Mouse (Mus musculus) MEL (cell line): ENCODE data around the gene Iqcf5. TPM values are rescaled to one million over a fixed set of nuclear protein-coding genes. Genes with fewer than 3 reads are reported as not detected.

Source experiments
- DNase-seq: peaks from one replicate; pipeline ENCODE4 v3.0.0; 2011; ENCODE audit warnings: low read depth, low spot score
- H3K27ac ChIP-seq: 2 replicates; pipeline ENCODE4 v1.5.1; 2012; ENCODE audit warnings: low read depth, mild to moderate bottlenecking, control low read depth, low read length, moderate library complexity; ENCODE audit not compliant: control insufficient read depth
- H3K27me3 ChIP-seq, 2 experiments: fragments of 150-350 bp in 1 of 2; sonication (generic) in 1 of 2; 2 replicates each; pipeline ENCODE4 v1.6.1; 2012; ENCODE audit warnings: low read length in 2 of 2, mild to moderate bottlenecking in 2 of 2, improper control_type of control experiment in 1 of 2, moderate library complexity in 1 of 2; ENCODE audit not compliant: insufficient read depth in 2 of 2, control insufficient read depth in 1 of 2
- H3K36me3 ChIP-seq, 2 experiments: 2 replicates each; pipeline ENCODE4 v1.6.1; 2012 to 2014; ENCODE audit warnings: low read length in 2 of 2, improper control_type of control experiment in 1 of 2, inconsistent platforms in 1 of 2, mild to moderate bottlenecking in 1 of 2; ENCODE audit not compliant: insufficient read depth in 2 of 2, control insufficient read depth in 1 of 2
- H3K4me1 ChIP-seq, 2 experiments: fragments of 150-350 bp in 1 of 2; sonication (generic) in 1 of 2; 2 replicates each; pipeline ENCODE4 v1.6.1; 2012; ENCODE audit warnings: low read length in 2 of 2, improper control_type of control experiment in 1 of 2, mild to moderate bottlenecking in 1 of 2; ENCODE audit not compliant: insufficient read depth in 2 of 2, control insufficient read depth in 1 of 2
- H3K4me3 ChIP-seq, 2 experiments: fragments of 150-350 bp in 1 of 2; sonication (generic) in 1 of 2; 2 replicates each; pipeline ENCODE4 v1.5.1; 2012; ENCODE audit warnings: low read depth in 2 of 2, low read length in 2 of 2, mild to moderate bottlenecking in 2 of 2, moderate library complexity in 2 of 2, control low read depth in 1 of 2, improper control_type of control experiment in 1 of 2; ENCODE audit not compliant: control insufficient read depth in 1 of 2, insufficient read depth in 1 of 2
- H3K79me2 ChIP-seq: 2 replicates; pipeline ENCODE4 v1.6.1; 2012; ENCODE audit warnings: mild to moderate bottlenecking, low read length, moderate library complexity; ENCODE audit not compliant: control insufficient read depth, poor library complexity, insufficient read depth
- H3K9ac ChIP-seq: 2 replicates; pipeline ENCODE4 v1.6.1; 2012; ENCODE audit warnings: low read depth, mild to moderate bottlenecking, control low read depth, low read length, moderate library complexity; ENCODE audit not compliant: control insufficient read depth, poor library complexity, severe bottlenecking
- H3K9me3 ChIP-seq: fragments of 150-350 bp; sonication (generic); replicated peaks from 2 replicates; pipeline ENCODE4 v1.6.1; 2012; ENCODE audit warnings: mild to moderate bottlenecking, low read length, improper control_type of control experiment, moderate library complexity; ENCODE audit not compliant: insufficient read depth
- CHD1 ChIP-seq: IDR thresholded peaks from 2 replicates; pipeline ENCODE4 v1.6.1; 2012; ENCODE audit warnings: low read depth, mild to moderate bottlenecking, inconsistent platforms, low read length, improper control_type of control experiment
- CHD2 ChIP-seq: IDR thresholded peaks from 2 replicates; pipeline ENCODE4 v1.6.1; 2011; ENCODE audit warnings: low read length, improper control_type of control experiment
- CTCF ChIP-seq, 3 experiments: IDR thresholded peaks in 2 of 3; conservative IDR thresholded peaks in 1 of 3; 2 replicates each; pipeline ENCODE4 v1.5.1; 2011 to 2012; ENCODE audit warnings: low read length in 3 of 3, low read depth in 2 of 3, mild to moderate bottlenecking in 2 of 3, improper control_type of control experiment in 1 of 3, inconsistent platforms in 1 of 3, mixed read lengths in 1 of 3, moderate library complexity in 1 of 3; ENCODE audit not compliant: control insufficient read depth in 1 of 3, insufficient read depth in 1 of 3, poor library complexity in 1 of 3, severe bottlenecking in 1 of 3
- ETS1 ChIP-seq: IDR thresholded peaks from 2 replicates; pipeline ENCODE4 v1.6.1; 2012; ENCODE audit warnings: low read depth, mild to moderate bottlenecking, inconsistent platforms, low read length, improper control_type of control experiment, moderate library complexity
- JUND ChIP-seq: IDR thresholded peaks from 2 replicates; pipeline ENCODE4 v1.6.1; 2011; ENCODE audit warnings: low read depth, mild to moderate bottlenecking, improper control_type of control experiment, low read length
- MEF2A ChIP-seq: IDR thresholded peaks from 2 replicates; pipeline ENCODE4 v1.6.1; 2014; ENCODE audit warnings: low read depth, mild to moderate bottlenecking, inconsistent platforms, low read length, improper control_type of control experiment; ENCODE audit not compliant: poor library complexity, insufficient replicate concordance, severe bottlenecking; ENCODE audit errors: extremely low read depth
- MXI1 ChIP-seq: IDR thresholded peaks from 2 replicates; pipeline ENCODE4 v1.6.1; 2011; ENCODE audit warnings: mild to moderate bottlenecking, low read depth, low read length, improper control_type of control experiment
- MYC ChIP-seq: IDR thresholded peaks from 2 replicates; pipeline ENCODE4 v1.6.1; 2011; ENCODE audit warnings: low read depth, mild to moderate bottlenecking, low read length, improper control_type of control experiment, moderate library complexity
- NELFE ChIP-seq: IDR thresholded peaks from 2 replicates; pipeline ENCODE4 v1.6.1; 2011; ENCODE audit warnings: low read depth, low read length, improper control_type of control experiment
- POLR2A ChIP-seq, 2 experiments: IDR thresholded peaks; 2 replicates each; pipeline ENCODE4 v1.6.1; 2011 to 2012; ENCODE audit warnings: low read length in 2 of 2, mild to moderate bottlenecking in 2 of 2, control low read depth in 1 of 2, improper control_type of control experiment in 1 of 2, low read depth in 1 of 2, moderate library complexity in 1 of 2; ENCODE audit not compliant: control insufficient read depth in 1 of 2, insufficient read depth in 1 of 2, poor library complexity in 1 of 2
- RAD21 ChIP-seq: IDR thresholded peaks from 2 replicates; pipeline ENCODE4 v1.6.1; 2011; ENCODE audit warnings: mild to moderate bottlenecking, low read depth, low read length, improper control_type of control experiment
- USF1 ChIP-seq: IDR thresholded peaks from 2 replicates; pipeline ENCODE4 v1.6.1; 2014; ENCODE audit warnings: low read depth, mild to moderate bottlenecking, inconsistent platforms, low read length, improper control_type of control experiment, moderate library complexity
- ZC3H11A ChIP-seq: IDR thresholded peaks from 2 replicates; pipeline ENCODE4 v1.6.1; 2012; ENCODE audit warnings: low read depth, mild to moderate bottlenecking, inconsistent platforms, low read length, improper control_type of control experiment
- ZMIZ1 ChIP-seq: IDR thresholded peaks from 2 replicates; pipeline ENCODE4 v1.6.1; 2012; ENCODE audit warnings: low read depth, mild to moderate bottlenecking, inconsistent platforms, low read length, improper control_type of control experiment, moderate library complexity
- polyA plus RNA-seq, 2 experiments: library from polyadenylated mRNA; stranded (reverse) in 1 of 2; unstranded in 1 of 2; fragments of >175 nt in 1 of 2; fragments of >200 nt in 1 of 2; gene quantifications; 2 replicates each; pipeline versions ENCODE4 v1.2.1 to v1.2.4; 2012; ENCODE audit warnings: low replicate concordance in 2 of 2, low read depth in 1 of 2; ENCODE audit not compliant: insufficient read length in 2 of 2, insufficient read depth in 1 of 2, missing spikeins in 1 of 2
- total RNA-seq: library from RNA; depleted of rRNA; stranded (reverse); fragments of 300-350 nt; gene quantifications from 2 replicates; pipeline ENCODE4 v1.2.3, GENCODE M21; 2012

Iqcf5 gene
- total and polyA plus RNA-seq, 3 experiments = 0.81 to 1.5 TPM; not detected in 1

DNA sequence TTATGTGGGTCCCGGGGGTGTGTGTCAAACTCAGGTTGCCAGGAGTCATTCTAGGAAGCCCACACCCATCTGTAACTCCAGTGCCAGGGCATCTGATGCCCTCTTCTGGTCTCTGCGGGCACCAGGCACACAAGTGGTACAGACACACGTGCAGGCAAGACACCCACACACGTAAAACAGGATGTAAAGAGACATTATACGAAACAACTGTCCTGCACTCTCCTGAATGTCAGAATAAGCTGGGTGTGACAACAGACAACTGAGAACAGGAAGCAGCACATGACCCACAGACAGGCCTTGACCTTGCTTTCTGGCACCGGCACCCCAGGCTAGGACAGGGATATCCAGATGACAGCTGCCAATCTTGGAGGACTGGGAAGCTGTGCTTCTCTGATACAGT is 45.1 kb upstream of the Iqcf5 start:
- DNase-seq = no peak
- no peaks in the 10 kb centered on the region for H3K27me3 ChIP-seq
- H3K27ac ChIP-seq = no peak overlapping the region
- H3K79me2 ChIP-seq = no peaks in the 10 kb centered on the region
- no peak overlapping the region for H3K4me3 ChIP-seq
- no peak overlapping the region for H3K9ac ChIP-seq
- H3K4me1 ChIP-seq = peaks cover 0 to 8% of the 10 kb centered on the region in 2 experiments; a peak in 2 of 4 replicates
- peak in 2 of 3 experiments; percentile 30 to 36; a peak in 4 of 6 replicates for TF ChIP-seq CTCF (IDR thresholded peaks at IDR 0.05 in 2 of 3, conservative IDR thresholded peaks at IDR 0.05 in 1 of 3; ENCODE audit: control insufficient read depth in 1 of 3, insufficient read depth in 1 of 3, low read depth in 2 of 3, low read length in 3 of 3, poor library complexity in 1 of 3, severe bottlenecking in 1 of 3)
- no peak for TF ChIP-seq POLR2A (IDR thresholded peaks at IDR 0.05; ENCODE audit: control insufficient read depth in 1 of 2, insufficient read depth in 1 of 2, low read depth in 1 of 2, low read length in 2 of 2, poor library complexity in 1 of 2)
- TF ChIP-seq, all 39 proteins: peak for 1
- no peaks in the 10 kb centered on the region; a peak in 1 of 4 replicates for H3K36me3 ChIP-seq
- no peaks in the 10 kb centered on the region for H3K9me3 ChIP-seq

DNA sequence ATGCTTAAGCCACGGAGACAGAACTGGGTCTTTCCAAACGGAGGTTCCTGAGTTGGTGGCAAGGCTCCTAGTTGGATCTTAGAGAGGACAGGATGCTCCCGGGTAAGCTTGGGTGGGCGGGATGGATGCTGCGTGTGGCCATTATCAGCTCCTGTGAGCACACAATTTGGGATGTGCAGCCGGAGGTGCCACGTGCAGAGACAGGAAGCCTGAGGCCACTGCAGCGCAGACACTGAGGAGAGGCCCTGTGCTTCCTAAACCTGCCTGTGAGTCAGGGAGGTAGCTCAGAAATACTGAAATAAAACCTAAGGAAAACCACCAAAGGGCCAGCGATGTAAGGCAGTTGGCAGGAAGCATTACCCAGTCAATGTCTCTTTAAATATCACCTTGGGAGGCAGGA is 44.6 kb upstream of the Iqcf5 start:
- H3K4me1 ChIP-seq = peaks cover 0 to 8% of the 10 kb centered on the region in 2 experiments; a peak in 2 of 4 replicates
- H3K4me3 ChIP-seq = no peak overlapping the region

DNA sequence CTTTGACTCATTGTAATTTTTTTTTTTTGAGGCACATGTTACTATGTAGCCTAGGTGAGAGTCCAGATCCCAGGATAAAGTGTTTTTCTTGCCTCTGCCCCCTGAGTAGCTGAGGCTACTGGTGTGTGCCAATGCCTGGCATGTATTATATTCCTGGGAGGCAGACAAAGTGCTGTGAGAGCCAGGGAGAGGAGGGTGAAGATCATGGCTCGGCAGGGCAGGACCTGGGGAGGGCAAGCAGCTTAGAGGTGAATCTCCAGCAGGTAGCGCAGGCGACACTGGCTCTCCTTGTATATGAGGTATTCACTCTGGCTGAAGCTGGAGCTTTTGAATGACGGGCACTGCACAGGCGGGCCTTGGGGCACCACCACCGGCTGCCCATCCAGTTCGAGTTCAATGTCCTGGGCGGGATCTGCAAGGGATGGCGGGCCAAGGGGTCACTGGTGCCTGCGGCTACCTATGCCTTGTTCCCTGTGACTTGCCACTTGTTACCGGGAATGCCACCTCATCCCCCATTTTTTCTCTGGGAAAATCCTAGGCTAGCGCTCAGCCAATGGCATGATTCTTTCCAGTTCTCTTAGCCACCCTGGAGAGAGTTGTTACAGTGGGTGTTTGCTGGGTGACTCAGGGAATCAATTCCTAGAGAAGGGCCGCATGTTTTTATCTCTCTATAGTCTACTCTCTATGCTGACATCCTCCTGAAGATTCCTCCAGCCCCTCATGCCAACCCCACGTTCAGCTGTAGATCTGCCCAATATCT is 43.2 kb upstream of the Iqcf5 start:
- no peaks in the 10 kb centered on the region for H3K27me3 ChIP-seq
- H3K4me1 ChIP-seq = peaks cover 0 to 10% of the 10 kb centered on the region in 2 experiments; a peak in 3 of 4 replicates
- H3K36me3 ChIP-seq = no peaks in the 10 kb centered on the region; a peak in 1 of 4 replicates
- no peak for TF ChIP-seq ZMIZ1
- no peak for TF ChIP-seq MXI1
- TF ChIP-seq ETS1 = no peak
- TF ChIP-seq CHD2 = no peak
- TF ChIP-seq MYC = no peak
- TF ChIP-seq JUND = no peak
- TF ChIP-seq USF1 = no peak
- no peak for TF ChIP-seq RAD21
- no peak for TF ChIP-seq ZC3H11A
- no peak for TF ChIP-seq NELFE
- DNase-seq = no peak
- no peak overlapping the region for H3K9ac ChIP-seq
- no peaks in the 10 kb centered on the region for H3K9me3 ChIP-seq
- no peak overlapping the region for H3K27ac ChIP-seq
- no peak overlapping the region for H3K4me3 ChIP-seq
- H3K79me2 ChIP-seq = no peaks in the 10 kb centered on the region

More for the DNA sequence above, 44.6 kb upstream of the Iqcf5 start:
- DNase-seq = no peak
- no peaks in the 10 kb centered on the region for H3K27me3 ChIP-seq
- no peaks in the 10 kb centered on the region for H3K9me3 ChIP-seq
- no peaks in the 10 kb centered on the region for H3K79me2 ChIP-seq
- H3K9ac ChIP-seq = no peak overlapping the region
- no peaks in the 10 kb centered on the region; a peak in 1 of 4 replicates for H3K36me3 ChIP-seq
- H3K27ac ChIP-seq = no peak overlapping the region
- TF ChIP-seq MEF2A = no peak
- TF ChIP-seq CHD1 = no peak
